Mouse (Mus musculus) limb, embryonic 13.5 days (tissue): ENCODE results near the gene Nr5a1. TPM values are rescaled to one million over a fixed set of nuclear protein-coding genes. Genes with fewer than 3 reads are reported as not detected.

Experiments
- ATAC-seq: fragments of 200-750 bp; cut with Nextera tagmentation; 2 replicates; pipeline ENCODE4 v1.8.0; 2017; ENCODE audit warnings: low read depth, moderate number of reproducible peaks, moderate TSS enrichment; ENCODE audit not compliant: low FRiP score
- H3K27ac ChIP-seq: fragments of 300-500 bp; sonication (generic); 2 replicates; pipeline ENCODE4 v1.5.1; 2015; ENCODE audit warnings: inconsistent platforms, mild to moderate bottlenecking, moderate library complexity
- H3K27me3 ChIP-seq: fragments of 300-500 bp; sonication (generic); 2 replicates; pipeline ENCODE4 v1.6.1; 2015; ENCODE audit warnings: mild to moderate bottlenecking, inconsistent platforms
- H3K36me3 ChIP-seq: fragments of 300-500 bp; sonication (generic); 2 replicates; pipeline ENCODE4 v1.6.1; 2015; ENCODE audit warnings: inconsistent platforms, mild to moderate bottlenecking, moderate library complexity
- H3K4me1 ChIP-seq: fragments of 300-500 bp; sonication (generic); 2 replicates; pipeline ENCODE4 v1.6.1; 2015; ENCODE audit warnings: inconsistent platforms
- H3K4me2 ChIP-seq: fragments of 300-500 bp; sonication (generic); replicated peaks from 2 replicates; pipeline ENCODE4 v1.6.1; 2015; ENCODE audit warnings: inconsistent platforms, mild to moderate bottlenecking, moderate library complexity
- H3K4me3 ChIP-seq: fragments of 300-500 bp; sonication (generic); 2 replicates; pipeline ENCODE4 v1.5.1; 2015; ENCODE audit warnings: moderate library complexity, mild to moderate bottlenecking, inconsistent platforms
- H3K9ac ChIP-seq: fragments of 300-500 bp; sonication (generic); 2 replicates; pipeline ENCODE4 v1.6.1; 2015; ENCODE audit warnings: mild to moderate bottlenecking, inconsistent platforms
- H3K9me3 ChIP-seq: fragments of 300-500 bp; sonication (generic); 2 replicates; pipeline ENCODE4 v1.6.1; 2016; ENCODE audit warnings: inconsistent platforms
- WGBS: fragments of 180-500 bp; shearing (Covaris S2); methylation state at CpG from one replicate; pipeline ENCODE4 v1.1.7; 2015; 5-methylcytosine and 5-hydroxymethylcytosine counted together
- polyA plus RNA-seq: library from polyadenylated mRNA; unstranded; fragments of >200 nt; fragmentation: Nextera tagmentation; extraction: Ambion mirVana; gene quantifications from 2 replicates; pipeline ENCODE4 v1.2.1, GENCODE M21; 2015

Nr5a1 gene
- polyA plus RNA-seq, 1 experiment from 2014 or later: not detected

GRCm38 (mm10) chr2:38698623-38699022 is 15.7 kb downstream of the Nr5a1 start:
- no peak for ATAC-seq
- Histone ChIP-seq H3K36me3 (no peaks in the 10 kb centered on the region), H3K27me3 (peaks cover 60% of the 10 kb centered on the region), H3K4me2 (no peak overlapping the region), H3K4me1 (no peaks in the 10 kb centered on the region), H3K4me3 (no peak overlapping the region), H3K27ac (no peak overlapping the region), H3K9ac (no peak overlapping the region), H3K9me3 (no peaks in the 10 kb centered on the region)
- 84% methylated on average over 5 of the region's 5 CpGs for WGBS

- no peaks in the 10 kb centered on the region for H3K4me1 ChIP-seq
- no peak for ATAC-seq
Observed at GRCm38 (mm10) chr2:38697128-38698120, 16.9 kb downstream of the Nr5a1 start.

GRCm38 (mm10) chr2:38695770-38696169 is 18.6 kb downstream of the Nr5a1 start:
- no peaks in the 10 kb centered on the region for H3K4me1 ChIP-seq
- H3K27me3 ChIP-seq: peaks cover 37% of the 10 kb centered on the region
- WGBS: 53% methylated on average over 9 of the region's 9 CpGs
- no peak overlapping the region for H3K4me3 ChIP-seq
- no peak overlapping the region for H3K27ac ChIP-seq
- H3K9me3 ChIP-seq: no peaks in the 10 kb centered on the region
- no peaks in the 10 kb centered on the region for H3K36me3 ChIP-seq
- 0 out of 2 replicates have a peak, but pooled peaks have one; percentile 21 for ATAC-seq
- H3K9ac ChIP-seq: no peak overlapping the region
- H3K4me2 ChIP-seq: no peak overlapping the region

More at GRCm38 (mm10) chr2:38697128-38698120, 16.9 kb downstream of the Nr5a1 start:
- Histone ChIP-seq H3K9ac (no peak overlapping the region), H3K4me3 (no peak overlapping the region), H3K27ac (no peak overlapping the region), H3K4me2 (no peak overlapping the region), H3K9me3 (no peaks in the 10 kb centered on the region), H3K27me3 (peaks cover 51% of the 10 kb centered on the region), H3K36me3 (no peaks in the 10 kb centered on the region)
- WGBS: 62% methylated on average over 27 of the region's 27 CpGs

GRCm38 (mm10) chr2:38691542-38691941 is 22.8 kb downstream of the Nr5a1 start:
- no peak overlapping the region for H3K4me3 ChIP-seq
- WGBS: 8% methylated on average over 8 of the region's 8 CpGs
- no peaks in the 10 kb centered on the region for H3K9me3 ChIP-seq
- no peak overlapping the region for H3K9ac ChIP-seq
- H3K27ac ChIP-seq: no peak overlapping the region
- no peak overlapping the region for H3K4me2 ChIP-seq
- peaks cover 13% of the 10 kb centered on the region for H3K4me1 ChIP-seq
- peaks cover 21% of the 10 kb centered on the region for H3K27me3 ChIP-seq
- ATAC-seq: no peak; the same call in 1 of the 2 replicates
- no peaks in the 10 kb centered on the region for H3K36me3 ChIP-seq

- WGBS: 76% methylated on average over 1 of the region's 1 CpGs
- no peaks in the 10 kb centered on the region for H3K36me3 ChIP-seq
- H3K4me2 ChIP-seq: no peak overlapping the region
- peaks cover 12% of the 10 kb centered on the region for H3K27me3 ChIP-seq
- no peak overlapping the region for H3K4me3 ChIP-seq
- H3K27ac ChIP-seq: no peak overlapping the region
- no peak for ATAC-seq
- no peaks in the 10 kb centered on the region for H3K9me3 ChIP-seq
- peaks cover 13% of the 10 kb centered on the region for H3K4me1 ChIP-seq
- H3K9ac ChIP-seq: no peak overlapping the region
Observed at GRCm38 (mm10) chr2:38689881-38690280, 24.5 kb downstream of the Nr5a1 start.

- H3K9ac ChIP-seq: peak overlapping the region; percentile 43
- WGBS: 3% methylated on average over 29 of the region's 29 CpGs
- H3K4me3 ChIP-seq: peak overlapping the region; percentile 41
- H3K4me1 ChIP-seq: peaks cover 13% of the 10 kb centered on the region
- H3K27ac ChIP-seq: no peak overlapping the region
- ATAC-seq: peak; percentile 64
- H3K27me3 ChIP-seq: peaks cover 12% of the 10 kb centered on the region
- no peaks in the 10 kb centered on the region for H3K9me3 ChIP-seq
- no peaks in the 10 kb centered on the region for H3K36me3 ChIP-seq
- peak overlapping the region; percentile 70 for H3K4me2 ChIP-seq
Observed at GRCm38 (mm10) chr2:38688791-38689520, 25.4 kb downstream of the Nr5a1 start.

GRCm38 (mm10) chr2:38685746-38686145 is 28.6 kb downstream of the Nr5a1 start:
- H3K4me2 ChIP-seq: no peak overlapping the region
- H3K4me1 ChIP-seq: peaks cover 13% of the 10 kb centered on the region
- WGBS: 62% methylated on average over 3 of the region's 3 CpGs
- H3K9me3 ChIP-seq: no peaks in the 10 kb centered on the region
- no peaks in the 10 kb centered on the region for H3K36me3 ChIP-seq
- H3K4me3 ChIP-seq: no peak overlapping the region
- H3K9ac ChIP-seq: no peak overlapping the region
- peaks cover 12% of the 10 kb centered on the region for H3K27me3 ChIP-seq
- ATAC-seq: no peak
- no peak overlapping the region for H3K27ac ChIP-seq

- Histone ChIP-seq H3K4me1 (peaks cover under 1% of the 10 kb centered on the region; the same call in 1 of the 2 replicates), H3K4me3 (no peak overlapping the region), H3K36me3 (no peaks in the 10 kb centered on the region), H3K27me3 (peaks cover 1% of the 10 kb centered on the region; the same call in 1 of the 2 replicates), H3K9me3 (no peaks in the 10 kb centered on the region), H3K27ac (no peak overlapping the region), H3K9ac (no peak overlapping the region), H3K4me2 (no peak overlapping the region)
- ATAC-seq: no peak
- 84% methylated on average over 5 of the region's 5 CpGs for WGBS
Observed at GRCm38 (mm10) chr2:38683083-38683482, 31.3 kb downstream of the Nr5a1 start.

- Histone ChIP-seq H3K4me2 (no peak overlapping the region), H3K27me3 (no peaks in the 10 kb centered on the region), H3K4me3 (no peak overlapping the region), H3K9ac (no peak overlapping the region), H3K9me3 (no peaks in the 10 kb centered on the region), H3K36me3 (no peaks in the 10 kb centered on the region), H3K4me1 (no peaks in the 10 kb centered on the region), H3K27ac (no peak overlapping the region)
- 91% methylated on average over 5 of the region's 5 CpGs for WGBS
- no peak for ATAC-seq
Observed at GRCm38 (mm10) chr2:38682209-38682608, 32.1 kb downstream of the Nr5a1 start.

- Histone ChIP-seq H3K4me1 (no peaks in the 10 kb centered on the region), H3K36me3 (no peaks in the 10 kb centered on the region), H3K27me3 (no peaks in the 10 kb centered on the region), H3K4me2 (no peak overlapping the region), H3K4me3 (no peak overlapping the region), H3K9ac (no peak overlapping the region), H3K9me3 (no peaks in the 10 kb centered on the region), H3K27ac (no peak overlapping the region)
- ATAC-seq: no peak
Observed at GRCm38 (mm10) chr2:38678947-38679346, 35.4 kb downstream of the Nr5a1 start.

- no peak overlapping the region for H3K4me3 ChIP-seq
- peaks cover 24% of the 10 kb centered on the region for H3K27me3 ChIP-seq
- ATAC-seq: no peak
- H3K4me2 ChIP-seq: no peak overlapping the region
- H3K9me3 ChIP-seq: no peaks in the 10 kb centered on the region
- H3K27ac ChIP-seq: no peak overlapping the region
- 54% methylated on average over 9 of the region's 9 CpGs for WGBS
- no peaks in the 10 kb centered on the region for H3K36me3 ChIP-seq
- no peaks in the 10 kb centered on the region for H3K4me1 ChIP-seq
- H3K9ac ChIP-seq: no peak overlapping the region
Observed at GRCm38 (mm10) chr2:38675366-38675969, 38.9 kb downstream of the Nr5a1 start.

- Histone ChIP-seq H3K9ac (no peak overlapping the region), H3K4me3 (no peak overlapping the region), H3K4me2 (no peak overlapping the region), H3K27ac (no peak overlapping the region), H3K4me1 (peaks cover 6% of the 10 kb centered on the region; the same call in 1 of the 2 replicates), H3K27me3 (peaks cover 34% of the 10 kb centered on the region), H3K36me3 (no peaks in the 10 kb centered on the region), H3K9me3 (no peaks in the 10 kb centered on the region)
- 66% methylated on average over 11 of the region's 11 CpGs for WGBS
- ATAC-seq: no peak
Observed at GRCm38 (mm10) chr2:38672496-38672895, 41.8 kb downstream of the Nr5a1 start.
